Mouse (Mus musculus): Measurements from ENCODE around the gene Cilp.

- TF ChIP-seq POLR2A (IDR thresholded peaks at IDR 0.05; ENCODE audit: borderline replicate concordance, control insufficient read depth, low read depth, low read length) (no peak), CTCF (IDR thresholded peaks at IDR 0.05; ENCODE audit: control insufficient read depth, insufficient read depth, low read length) (no peak)
Measured at GRCm38 (mm10) chr9:65239731-65240130, 25.2 kb upstream of the Cilp start.
